Mouse (Mus musculus) embryonic fibroblast, embryonic 13.5 days (primary cell): ENCODE results near the gene E130308A19Rik.

Source experiments
- CTCF ChIP-seq: IDR thresholded peaks from 2 replicates; pipeline ENCODE4 v1.5.1; 2011; ENCODE audit warnings: mild to moderate bottlenecking, control low read depth, low read length, moderate library complexity, borderline replicate concordance; ENCODE audit not compliant: insufficient read depth
- POLR2A ChIP-seq: IDR thresholded peaks from 2 replicates; pipeline ENCODE4 v1.6.1; 2011; ENCODE audit warnings: low read depth, mild to moderate bottlenecking, control low read depth, low read length, moderate library complexity

DNA sequence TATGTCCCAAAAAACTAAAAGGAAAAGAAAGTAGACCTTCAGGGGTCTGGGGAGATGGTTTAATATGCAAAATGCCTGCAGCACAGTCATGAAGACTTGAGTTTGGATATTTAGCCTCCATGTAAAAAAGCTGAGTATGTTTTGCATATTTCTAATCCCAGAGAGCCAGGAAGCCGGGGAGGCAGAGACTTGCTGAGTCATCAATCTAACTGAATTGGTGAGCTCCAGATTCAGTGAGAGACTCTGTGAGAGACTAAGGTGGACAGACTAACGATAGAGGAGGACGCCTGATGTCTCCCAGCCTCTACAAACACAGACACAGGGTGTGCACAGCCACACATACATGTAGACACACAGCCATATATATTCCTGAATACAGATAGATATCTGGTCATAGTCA is 21.1 kb upstream of the E130308A19Rik start:
- TF ChIP-seq POLR2A (no peak), CTCF (no peak)
